Comparison of ENCODE assay signal across 9 mouse cellular contexts in genomic region chr4:132960864-132961639, GRCm38 (mm10). TPM values are rescaled to one million over a fixed set of nuclear protein-coding genes. Genes with fewer than 3 reads are reported as not detected.
DNase-seq lines count a peak whose midpoint lies in the region; ATAC-seq lines count a peak whose summit lies in the region.
"Had no signal": no experiment of that assay in that cellular context is flagged by ENCODE, and none has a peak within 500 bp of the region (broad histone marks: within the 10 kb centered on the region; RNA-seq: fewer than 3 reads in every experiment).

No protein-coding gene starts in this region.

- no peak overlapping the region for H3K27ac ChIP-seq in hindbrain, embryonic 16.5 days (ENCODE audit: low read depth, low read length)

- H3K27me3 ChIP-seq in hindbrain, embryonic 16.5 days (replicated peaks; ENCODE audit: control insufficient read depth, insufficient read depth, low read length): no peaks in the 10 kb centered on the region

- H3K36me3 ChIP-seq in hindbrain, embryonic 16.5 days (ENCODE audit: control insufficient read depth, insufficient read depth, low read length): no peaks in the 10 kb centered on the region

- H3K9me3 ChIP-seq in hindbrain, embryonic 16.5 days (ENCODE audit: control insufficient read depth, low read length): no peaks in the 10 kb centered on the region

- no peak; the same call in 1 of the 2 replicates for ATAC-seq in hindbrain, embryonic 16.5 days

- DNase-seq in kidney, adult 18-20 months: peak; percentile 58
- DNase-seq in kidney, adult 11 months: no peak
- peak; percentile 73 for DNase-seq in adrenal gland, postnatal 25 days
- DNase-seq in heart, postnatal 10 days: peak; percentile 79 to 82
- DNase-seq in lung, postnatal 14 days: peak; percentile 63
- no peak for DNase-seq in frontal cortex, postnatal 14 days (ENCODE audit: low spot score in 2 of 2)
- DNase-seq in frontal cortex, postnatal 25 days (ENCODE audit: low spot score in 2 of 2): no peak

- no peak overlapping the region for H3K4me2 ChIP-seq in hindbrain, embryonic 16.5 days (ENCODE audit: low read length)

- 60% methylated on average over 13 of the region's 13 CpGs for WGBS in hindbrain, embryonic 16.5 days

- no peak overlapping the region for H3K4me3 ChIP-seq in hindbrain, embryonic 16.5 days (ENCODE audit: low read length)

- intact Hi-C loops in heart, postnatal 10 days (cut with DNase I): no loop called here

- H3K9ac ChIP-seq in hindbrain, embryonic 16.5 days (ENCODE audit: low read depth, low read length): no peak overlapping the region

- peaks cover 22% of the 10 kb centered on the region for H3K4me1 ChIP-seq in hindbrain, embryonic 16.5 days (ENCODE audit: control insufficient read depth, insufficient read depth, low read depth, low read length)

RNA-seq across cellular contexts. Expression of gene Fgr, which starts 12.8 kb away (rescaled TPM):
- 0.33 TPM in 1 of 2 replicates, not detected in the other for total RNA-seq in adrenal gland, postnatal 25 days (2021)
- under 1 TPM; 0.19 to 0.40 TPM for total RNA-seq in heart, postnatal 10 days (2021)
- polyA plus RNA-seq in hindbrain, embryonic 16.5 days (2015; fragmentation: Nextera tagmentation; extraction: Ambion mirVana): 0.16 and 0.23 TPM in 2 replicates
- polyA plus RNA-seq: neural tube, embryonic 14.5 days had no signal

RNA-seq across cellular contexts. Expression of gene Fam76a, which starts 38.7 kb away (rescaled TPM):
- 35.3 and 36.6 TPM in 2 replicates for total RNA-seq in adrenal gland, postnatal 25 days (2021)
- total RNA-seq in heart, postnatal 10 days (2021): 10 to 100 TPM; 40.7 to 43.5 TPM
- polyA plus RNA-seq in hindbrain, embryonic 16.5 days (2015; fragmentation: Nextera tagmentation; extraction: Ambion mirVana): 33.5 and 40.6 TPM in 2 replicates

RNA-seq across cellular contexts. Expression of gene Ahdc1, which starts 50.0 kb away (rescaled TPM):
- 91.4 and 96.4 TPM in 2 replicates for total RNA-seq in adrenal gland, postnatal 25 days (2021)
- 10 to 100 TPM; 54.0 to 63.0 TPM for total RNA-seq in heart, postnatal 10 days (2021)
- 10.4 and 11.6 TPM in 2 replicates for polyA plus RNA-seq in hindbrain, embryonic 16.5 days (2015; fragmentation: Nextera tagmentation; extraction: Ambion mirVana)

Comparison
In these comparisons a context has a peak if more than half of its experiments do, and no peak if none do; other contexts are left out.
1. DNase-seq: peak in kidney, adult 18-20 months (single experiment), adrenal gland, postnatal 25 days (single experiment), heart, postnatal 10 days (2 of 2) and lung, postnatal 14 days (single experiment); none in kidney, adult 11 months (single experiment), frontal cortex, postnatal 14 days (0 of 2) and frontal cortex, postnatal 25 days (0 of 2).